ENCODE assay signal across 16 mouse cellular contexts in genomic region chr2:130579791-130580190, GRCm38 (mm10). TPM values are rescaled to one million over a fixed set of nuclear protein-coding genes. Genes with fewer than 3 reads are reported as not detected.
DNase-seq lines count a peak whose midpoint lies in the region; ATAC-seq lines count a peak whose summit lies in the region.
"Had no signal": no experiment of that assay in that cellular context is flagged by ENCODE, and none has a peak within 500 bp of the region (broad histone marks: within the 10 kb centered on the region; RNA-seq: fewer than 3 reads in every experiment).

No protein-coding gene starts in this region.

- peaks cover 32% of the 10 kb centered on the region for H3K4me1 ChIP-seq in hindbrain, embryonic 13.5 days (replicated peaks)
- H3K4me1 ChIP-seq in hindbrain, embryonic 12.5 days: peaks cover 27% of the 10 kb centered on the region
- H3K4me1 ChIP-seq in embryonic facial prominence, embryonic 14.5 days (ENCODE audit: control insufficient read depth, insufficient read depth, low read length): 0 out of 2 replicates have a peak, but pooled peaks cover 5% of the 10 kb centered on the region
- H3K4me1 ChIP-seq in forebrain, embryonic 14.5 days (ENCODE audit: control insufficient read depth, insufficient read depth, low read length): no peaks in the 10 kb centered on the region
- peaks cover 6% of the 10 kb centered on the region; the same call in 1 of the 2 replicates for H3K4me1 ChIP-seq in forebrain, embryonic 11.5 days (replicated peaks; ENCODE audit: control insufficient read depth, insufficient read depth, low read length)

- peak overlapping the region; percentile 11; the same call in 1 of the 2 replicates for H3K4me3 ChIP-seq in hindbrain, embryonic 13.5 days
- H3K4me3 ChIP-seq in hindbrain, embryonic 12.5 days: no peak overlapping the region
- 0 out of 2 replicates have a peak overlapping the region, but pooled peaks have one; percentile 32 for H3K4me3 ChIP-seq in embryonic facial prominence, embryonic 14.5 days (ENCODE audit: low read depth, low read length)
- H3K4me3 ChIP-seq in forebrain, embryonic 14.5 days (ENCODE audit: low read depth, low read length): no peak overlapping the region
- H3K4me3 ChIP-seq in forebrain, embryonic 11.5 days (ENCODE audit: low read depth, low read length): no peak overlapping the region

- H3K36me3 ChIP-seq in hindbrain, embryonic 13.5 days: no peaks in the 10 kb centered on the region
- no peaks in the 10 kb centered on the region for H3K36me3 ChIP-seq in hindbrain, embryonic 12.5 days
- H3K36me3 ChIP-seq in embryonic facial prominence, embryonic 14.5 days (ENCODE audit: control insufficient read depth, insufficient read depth, low read length): no peaks in the 10 kb centered on the region
- H3K36me3 ChIP-seq in forebrain, embryonic 14.5 days (ENCODE audit: control insufficient read depth, insufficient read depth, low read length): no peaks in the 10 kb centered on the region
- H3K36me3 ChIP-seq in forebrain, embryonic 11.5 days (ENCODE audit: control insufficient read depth, insufficient read depth, low read length): no peaks in the 10 kb centered on the region
- H3K36me3 ChIP-seq: forebrain, embryonic 10.5 days; liver, embryonic 13.5 days had no signal

- 2% methylated on average over 8 of the region's 8 CpGs for WGBS in hindbrain, embryonic 13.5 days
- 4% methylated on average over 8 of the region's 8 CpGs for WGBS in hindbrain, embryonic 12.5 days
- 5% methylated on average over 8 of the region's 8 CpGs for WGBS in embryonic facial prominence, embryonic 14.5 days
- WGBS in forebrain, embryonic 14.5 days: 10% methylated on average over 8 of the region's 8 CpGs
- WGBS in forebrain, embryonic 11.5 days: 9% methylated on average over 8 of the region's 8 CpGs

- no peak overlapping the region for H3K9ac ChIP-seq in hindbrain, embryonic 13.5 days
- no peak overlapping the region for H3K9ac ChIP-seq in hindbrain, embryonic 12.5 days
- no peak overlapping the region for H3K9ac ChIP-seq in embryonic facial prominence, embryonic 14.5 days (ENCODE audit: low read depth, low read length)
- H3K9ac ChIP-seq in forebrain, embryonic 14.5 days (ENCODE audit: low read length): no peak overlapping the region
- H3K9ac ChIP-seq in forebrain, embryonic 11.5 days (ENCODE audit: low read length): no peak overlapping the region
- H3K9ac ChIP-seq: liver, embryonic 13.5 days had no signal

- DNase-seq in thymus, postnatal 0 days (ENCODE audit: low spot score): peak; percentile 10
- DNase-seq in thymus, postnatal 36 days: no peak
- no peak for DNase-seq in embryonic facial prominence, embryonic 14.5 days (ENCODE audit: low spot score)
- no peak for DNase-seq in forebrain, embryonic 14.5 days (ENCODE audit: low spot score)
- DNase-seq in forebrain, embryonic 11.5 days (ENCODE audit: low spot score): no peak
- DNase-seq: heart, postnatal 36 days; kidney, adult 18-20 months; kidney, postnatal 25 days; liver, embryonic 13.5 days; thymus, adult 18-20 months had no signal

- no peak for ATAC-seq in hindbrain, embryonic 13.5 days (ENCODE audit: low FRiP score)
- ATAC-seq in hindbrain, embryonic 12.5 days (ENCODE audit: low FRiP score): no peak
- ATAC-seq in embryonic facial prominence, embryonic 14.5 days (ENCODE audit: low read depth): no peak
- no peak for ATAC-seq in forebrain, embryonic 14.5 days
- no peak for ATAC-seq in forebrain, embryonic 11.5 days (replicated peaks; ENCODE audit: low FRiP score)
- ATAC-seq: CD4-positive, CD25-positive, alpha-beta regulatory T cell, adult 4 months had no signal

- H3K27ac ChIP-seq in hindbrain, embryonic 13.5 days: no peak overlapping the region
- no peak overlapping the region for H3K27ac ChIP-seq in hindbrain, embryonic 12.5 days
- no peak overlapping the region for H3K27ac ChIP-seq in embryonic facial prominence, embryonic 14.5 days (replicated peaks; ENCODE audit: low read depth, low read length)
- H3K27ac ChIP-seq in forebrain, embryonic 14.5 days (ENCODE audit: low read depth, low read length): no peak overlapping the region
- H3K27ac ChIP-seq in forebrain, embryonic 11.5 days (ENCODE audit: low read depth, low read length): no peak overlapping the region
- H3K27ac ChIP-seq: forebrain, embryonic 10.5 days; liver, embryonic 13.5 days had no signal

- H3K27me3 ChIP-seq in hindbrain, embryonic 13.5 days: peaks cover 95% of the 10 kb centered on the region
- peaks cover 95% of the 10 kb centered on the region for H3K27me3 ChIP-seq in hindbrain, embryonic 12.5 days
- H3K27me3 ChIP-seq in embryonic facial prominence, embryonic 14.5 days (replicated peaks; ENCODE audit: control insufficient read depth, insufficient read depth, low read length): peaks cover 86% of the 10 kb centered on the region
- H3K27me3 ChIP-seq in forebrain, embryonic 14.5 days (replicated peaks; ENCODE audit: control insufficient read depth, insufficient read depth, low read length): peaks cover 73% of the 10 kb centered on the region
- H3K27me3 ChIP-seq in forebrain, embryonic 11.5 days (ENCODE audit: control insufficient read depth, insufficient read depth, low read length): peaks cover 76% of the 10 kb centered on the region

- no peaks in the 10 kb centered on the region for H3K9me3 ChIP-seq in hindbrain, embryonic 13.5 days
- no peaks in the 10 kb centered on the region for H3K9me3 ChIP-seq in hindbrain, embryonic 12.5 days (replicated peaks)
- H3K9me3 ChIP-seq in embryonic facial prominence, embryonic 14.5 days (ENCODE audit: control insufficient read depth, low read length): no peaks in the 10 kb centered on the region
- no peaks in the 10 kb centered on the region for H3K9me3 ChIP-seq in forebrain, embryonic 14.5 days (replicated peaks; ENCODE audit: control insufficient read depth, low read length)
- H3K9me3 ChIP-seq in forebrain, embryonic 11.5 days (ENCODE audit: control insufficient read depth, low read length): no peaks in the 10 kb centered on the region
- H3K9me3 ChIP-seq: forebrain, embryonic 10.5 days; liver, embryonic 13.5 days had no signal

- no peak overlapping the region for H3K4me2 ChIP-seq in hindbrain, embryonic 13.5 days
- no peak overlapping the region for H3K4me2 ChIP-seq in hindbrain, embryonic 12.5 days (replicated peaks)
- H3K4me2 ChIP-seq in embryonic facial prominence, embryonic 14.5 days (ENCODE audit: low read depth, low read length): no peak overlapping the region
- no peak overlapping the region for H3K4me2 ChIP-seq in forebrain, embryonic 14.5 days (ENCODE audit: low read length)
- H3K4me2 ChIP-seq in forebrain, embryonic 11.5 days (ENCODE audit: low read depth, low read length, severe bottlenecking): no peak overlapping the region

RNA-seq across cellular contexts. Expression of gene Avp, which starts 2.6 kb away (rescaled TPM):
- not detected in 2 replicates for polyA plus RNA-seq in hindbrain, embryonic 13.5 days (2015; fragmentation: Nextera tagmentation; extraction: Ambion mirVana)
- not detected in 2 replicates for polyA plus RNA-seq in hindbrain, embryonic 12.5 days (2016; fragmentation: Nextera tagmentation; extraction: Ambion mirVana)
- polyA plus RNA-seq in thymus, postnatal 0 days (2015; fragmentation: Nextera tagmentation; extraction: Ambion mirVana): 1.6 and 2.7 TPM in 2 replicates
- not detected in 2 replicates for polyA plus RNA-seq in embryonic facial prominence, embryonic 14.5 days (2014; fragmentation: Nextera tagmentation; extraction: Ambion mirVana)
- polyA plus RNA-seq in forebrain, embryonic 14.5 days (2014; fragmentation: Nextera tagmentation; extraction: Ambion mirVana): 17.7 and 27.0 TPM in 2 replicates
- not detected in 2 replicates for polyA plus RNA-seq in forebrain, embryonic 11.5 days (2014; fragmentation: Nextera tagmentation; extraction: Ambion mirVana)
- polyA plus RNA-seq: CD4-positive, CD25-positive, alpha-beta regulatory T cell, adult 4 months; forebrain, embryonic 10.5 days; gonadal fat pad, adult 2 months; liver, embryonic 13.5 days; lung, embryonic 16.5 days had no signal

RNA-seq across cellular contexts. Expression of gene Oxt, which starts 3.8 kb away (rescaled TPM):
- not detected in 2 replicates for polyA plus RNA-seq in hindbrain, embryonic 13.5 days (2015; fragmentation: Nextera tagmentation; extraction: Ambion mirVana)
- polyA plus RNA-seq in hindbrain, embryonic 12.5 days (2016; fragmentation: Nextera tagmentation; extraction: Ambion mirVana): not detected in 2 replicates
- polyA plus RNA-seq in thymus, postnatal 0 days (2015; fragmentation: Nextera tagmentation; extraction: Ambion mirVana): 0.55 and 1.3 TPM in 2 replicates
- polyA plus RNA-seq in embryonic facial prominence, embryonic 14.5 days (2014; fragmentation: Nextera tagmentation; extraction: Ambion mirVana): not detected in 2 replicates
- polyA plus RNA-seq in forebrain, embryonic 14.5 days (2014; fragmentation: Nextera tagmentation; extraction: Ambion mirVana): 0.66 TPM in 1 of 2 replicates, not detected in the other
- not detected in 2 replicates for polyA plus RNA-seq in forebrain, embryonic 11.5 days (2014; fragmentation: Nextera tagmentation; extraction: Ambion mirVana)
- polyA plus RNA-seq: CD4-positive, CD25-positive, alpha-beta regulatory T cell, adult 4 months; forebrain, embryonic 10.5 days; gonadal fat pad, adult 2 months; liver, embryonic 13.5 days; lung, embryonic 16.5 days had no signal

RNA-seq across cellular contexts. Expression of gene Mrps26, which starts 16.2 kb away (rescaled TPM):
- 83.9 and 88.8 TPM in 2 replicates for polyA plus RNA-seq in hindbrain, embryonic 13.5 days (2015; fragmentation: Nextera tagmentation; extraction: Ambion mirVana)
- polyA plus RNA-seq in hindbrain, embryonic 12.5 days (2016; fragmentation: Nextera tagmentation; extraction: Ambion mirVana): 70.7 and 73.3 TPM in 2 replicates
- 140 and 150 TPM in 2 replicates for polyA plus RNA-seq in thymus, postnatal 0 days (2015; fragmentation: Nextera tagmentation; extraction: Ambion mirVana)
- 88.6 and 91.7 TPM in 2 replicates for polyA plus RNA-seq in embryonic facial prominence, embryonic 14.5 days (2014; fragmentation: Nextera tagmentation; extraction: Ambion mirVana)
- polyA plus RNA-seq in forebrain, embryonic 14.5 days (2014; fragmentation: Nextera tagmentation; extraction: Ambion mirVana): 94.7 and 98.1 TPM in 2 replicates
- 70.5 and 81.0 TPM in 2 replicates for polyA plus RNA-seq in forebrain, embryonic 11.5 days (2014; fragmentation: Nextera tagmentation; extraction: Ambion mirVana)

RNA-seq across cellular contexts. Expression of gene Fastkd5, which starts 50.0 kb away (rescaled TPM):
- 11.7 and 12.9 TPM in 2 replicates for polyA plus RNA-seq in hindbrain, embryonic 13.5 days (2015; fragmentation: Nextera tagmentation; extraction: Ambion mirVana)
- 16.9 and 17.1 TPM in 2 replicates for polyA plus RNA-seq in hindbrain, embryonic 12.5 days (2016; fragmentation: Nextera tagmentation; extraction: Ambion mirVana)
- polyA plus RNA-seq in thymus, postnatal 0 days (2015; fragmentation: Nextera tagmentation; extraction: Ambion mirVana): 13.6 and 16.7 TPM in 2 replicates
- 14.7 and 15.4 TPM in 2 replicates for polyA plus RNA-seq in embryonic facial prominence, embryonic 14.5 days (2014; fragmentation: Nextera tagmentation; extraction: Ambion mirVana)
- polyA plus RNA-seq in forebrain, embryonic 14.5 days (2014; fragmentation: Nextera tagmentation; extraction: Ambion mirVana): 14.0 and 15.9 TPM in 2 replicates
- polyA plus RNA-seq in forebrain, embryonic 11.5 days (2014; fragmentation: Nextera tagmentation; extraction: Ambion mirVana): 20.5 and 21.5 TPM in 2 replicates

RNA-seq across cellular contexts. Expression of gene Ubox5, which starts 50.0 kb away (rescaled TPM):
- 11.5 and 11.8 TPM in 2 replicates for polyA plus RNA-seq in hindbrain, embryonic 13.5 days (2015; fragmentation: Nextera tagmentation; extraction: Ambion mirVana)
- 13.9 and 14.3 TPM in 2 replicates for polyA plus RNA-seq in hindbrain, embryonic 12.5 days (2016; fragmentation: Nextera tagmentation; extraction: Ambion mirVana)
- 8.6 and 9.3 TPM in 2 replicates for polyA plus RNA-seq in thymus, postnatal 0 days (2015; fragmentation: Nextera tagmentation; extraction: Ambion mirVana)
- polyA plus RNA-seq in embryonic facial prominence, embryonic 14.5 days (2014; fragmentation: Nextera tagmentation; extraction: Ambion mirVana): 9.9 and 14.2 TPM in 2 replicates
- polyA plus RNA-seq in forebrain, embryonic 14.5 days (2014; fragmentation: Nextera tagmentation; extraction: Ambion mirVana): 13.0 and 14.9 TPM in 2 replicates
- polyA plus RNA-seq in forebrain, embryonic 11.5 days (2014; fragmentation: Nextera tagmentation; extraction: Ambion mirVana): 17.8 and 21.5 TPM in 2 replicates

Comparison
In these comparisons a context has a peak if more than half of its experiments do, and no peak if none do; other contexts are left out.
1. H3K4me3 ChIP-seq: peak in hindbrain, embryonic 13.5 days (single experiment) and embryonic facial prominence, embryonic 14.5 days (single experiment); none in hindbrain, embryonic 12.5 days (single experiment), forebrain, embryonic 14.5 days (single experiment) and forebrain, embryonic 11.5 days (single experiment).